Mouse (Mus musculus) heart, adult 11 months (tissue): Measurements from ENCODE around the gene Gpld1.

Experiments used
- DNase-seq: peaks from one replicate; pipeline ENCODE4 v3.0.0; 2022

Gpld1 gene

DNA sequence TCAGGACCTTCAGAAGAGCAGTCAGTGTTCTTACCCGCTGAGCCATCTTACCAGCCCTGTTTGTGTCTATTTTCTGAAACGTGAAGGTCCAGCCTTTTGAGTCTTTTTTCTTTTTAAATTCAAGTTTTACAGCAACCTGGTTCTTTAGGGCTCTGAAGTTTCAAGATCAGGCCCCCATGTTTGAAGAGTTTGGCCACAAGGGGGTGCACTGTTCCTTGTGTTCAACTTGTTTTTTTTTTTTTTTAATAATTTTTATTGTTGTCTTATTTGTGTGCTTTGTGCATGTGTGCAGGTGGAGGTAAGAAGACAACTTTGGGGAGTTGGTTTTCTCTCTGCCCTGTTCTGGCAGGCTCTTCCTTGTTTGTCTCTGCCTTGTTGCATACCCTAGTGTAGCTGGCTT lies 81.7 kb downstream of the Gpld1 start:
- DNase-seq, result no peak

GRCm38 (mm10) chr13:25026409-25027113 lies 83.6 kb downstream of the Gpld1 start:
- DNase-seq, result no peak

GRCm38 (mm10) chr13:25027114-25027425 lies 84.1 kb downstream of the Gpld1 start:
- DNase-seq, result no peak

DNA sequence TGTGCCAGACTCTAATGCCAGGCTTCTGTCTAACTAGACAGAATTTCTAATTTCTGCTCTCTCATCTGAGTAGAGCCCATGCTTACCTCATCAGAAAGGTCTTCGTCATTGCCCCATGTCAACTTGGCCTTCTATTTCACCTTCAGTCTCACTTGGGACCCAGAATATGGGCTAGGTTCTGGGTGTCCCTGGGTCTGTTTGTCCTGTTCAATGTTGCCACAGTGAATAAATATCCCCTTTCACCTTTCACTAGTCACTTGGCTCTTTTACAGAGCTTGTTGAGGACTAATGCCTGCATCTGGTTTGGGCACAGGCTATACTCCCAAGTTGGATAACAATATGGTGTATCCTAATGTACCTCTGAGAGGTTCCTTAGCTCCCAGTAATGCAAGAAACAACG lies 96.5 kb downstream of the Gpld1 start:
- DNase-seq, result no peak
